ENCODE assay signal across 17 mouse cellular contexts in genomic region chr2:3675481-3675880, GRCm38 (mm10).
"Had no signal": no experiment of that assay in that cellular context is flagged by ENCODE, and none has a peak within 500 bp of the region (broad histone marks: within the 10 kb centered on the region; RNA-seq: fewer than 3 reads in every experiment).

No protein-coding gene starts in this region.

- DNase-seq: lung, adult 2 months; lung, postnatal 14 days; lung, postnatal 36 days; right cerebral cortex, postnatal 14 days; thymus, adult 2 months; thymus, postnatal 25 days; thymus, postnatal 4 days had no signal

- H3K27me3 ChIP-seq: lung, embryonic 15.5 days; megakaryocyte, embryonic 14.5 days; midbrain, embryonic 13.5 days; midbrain, embryonic 15.5 days; neural tube, embryonic 12.5 days; stomach, embryonic 15.5 days had no signal

- H3K9me3 ChIP-seq: lung, embryonic 15.5 days; megakaryocyte, embryonic 14.5 days; midbrain, embryonic 13.5 days; midbrain, embryonic 15.5 days; neural tube, embryonic 12.5 days; stomach, embryonic 15.5 days had no signal

- H3K4me2 ChIP-seq: lung, embryonic 15.5 days; midbrain, embryonic 11.5 days; midbrain, embryonic 13.5 days; midbrain, embryonic 15.5 days; neural tube, embryonic 12.5 days; stomach, embryonic 15.5 days had no signal

- H3K27ac ChIP-seq: lung, embryonic 15.5 days; macrophage; midbrain, embryonic 13.5 days; midbrain, embryonic 15.5 days; neural tube, embryonic 12.5 days; stomach, embryonic 15.5 days; stomach, postnatal 0 days had no signal

- H3K36me3 ChIP-seq: lung, embryonic 15.5 days; midbrain, embryonic 13.5 days; midbrain, embryonic 15.5 days; neural tube, embryonic 12.5 days; stomach, embryonic 15.5 days had no signal

- H3K9ac ChIP-seq: lung, embryonic 15.5 days; midbrain, embryonic 13.5 days; midbrain, embryonic 15.5 days; neural tube, embryonic 12.5 days; stomach, embryonic 15.5 days had no signal

- H3K4me1 ChIP-seq: lung, embryonic 15.5 days; midbrain, embryonic 13.5 days; midbrain, embryonic 15.5 days; neural tube, embryonic 12.5 days; stomach, embryonic 15.5 days had no signal

- H3K4me3 ChIP-seq: lung, embryonic 15.5 days; megakaryocyte, embryonic 14.5 days; midbrain, embryonic 13.5 days; midbrain, embryonic 15.5 days; neural tube, embryonic 12.5 days; stomach, embryonic 15.5 days had no signal

- ATAC-seq: lung, postnatal 0 days; midbrain, embryonic 13.5 days; midbrain, embryonic 15.5 days had no signal
